Mouse (Mus musculus) ES-Bruce4 (cell line): ENCODE measurements at regions not wholly inside any gene's neighbourhood (a gene's known extent, or its start where the extent isn't known, plus 50 kb on each side); places are given as distances from the start of the nearest gene placed in this dataset.

Experiments used
- CTCF ChIP-seq: IDR thresholded peaks from one replicate; pipeline ENCODE4 v1.8.1; 2011; ENCODE audit warnings: low read depth, low read length
- EP300 ChIP-seq: IDR thresholded peaks from 2 replicates; pipeline ENCODE4 v1.6.1; 2011; ENCODE audit warnings: low read depth, low read length; ENCODE audit not compliant: insufficient read depth
- POLR2A ChIP-seq: IDR thresholded peaks from one replicate; pipeline ENCODE4 v1.8.1; 2011; ENCODE audit warnings: low read length; ENCODE audit not compliant: insufficient read depth

DNA sequence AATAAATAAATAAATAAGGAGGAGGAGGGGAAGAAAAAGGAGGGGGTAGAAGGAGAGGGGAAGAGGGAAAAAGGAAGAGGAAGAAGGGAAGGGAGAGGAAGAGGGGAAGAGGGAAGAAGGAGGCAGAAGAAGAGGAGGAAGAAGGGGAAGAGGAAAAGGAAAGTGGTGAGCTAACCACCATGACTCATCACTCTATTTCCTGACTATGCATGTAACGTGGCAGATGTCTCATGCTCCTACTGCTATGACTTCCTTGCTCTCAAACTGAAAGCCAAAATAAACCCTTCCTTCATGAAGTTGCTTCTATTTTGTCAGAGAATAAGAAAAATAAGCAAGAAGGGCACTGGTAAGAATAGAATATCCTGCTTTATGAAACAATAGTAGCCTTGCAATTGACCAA, 242.1 kb upstream of the Rack1 start:
- no peak for TF ChIP-seq CTCF
- no peak for TF ChIP-seq POLR2A
- TF ChIP-seq EP300 = no peak
